Mouse (Mus musculus) heart, postnatal 25 days (tissue): ENCODE data around the gene Vmn1r209. TPM values are rescaled to one million over a fixed set of nuclear protein-coding genes. Genes with fewer than 3 reads are reported as not detected.
"Not testable (repeated sequence)": the region's sequence is repeated elsewhere in the genome, so short reads cannot be mapped to it uniquely, and the experiment has no call there.

Experiments used
- DNase-seq: peaks from one replicate; pipeline ENCODE4 v3.0.0; 2022; ENCODE audit warnings: low spot score
- intact Hi-C: fragments of 180-260 bp; cut with DNase I; formaldehyde crosslinking; loops from one replicate; pipeline ENCODE4 v1.15.1; 2025
- total RNA-seq, 2 experiments: library from RNA; stranded (reverse); gene quantifications; 2 replicates each; pipeline ENCODE4 v1.2.3; 2021

Gene Vmn1r209
- total RNA-seq = not detected

DNA sequence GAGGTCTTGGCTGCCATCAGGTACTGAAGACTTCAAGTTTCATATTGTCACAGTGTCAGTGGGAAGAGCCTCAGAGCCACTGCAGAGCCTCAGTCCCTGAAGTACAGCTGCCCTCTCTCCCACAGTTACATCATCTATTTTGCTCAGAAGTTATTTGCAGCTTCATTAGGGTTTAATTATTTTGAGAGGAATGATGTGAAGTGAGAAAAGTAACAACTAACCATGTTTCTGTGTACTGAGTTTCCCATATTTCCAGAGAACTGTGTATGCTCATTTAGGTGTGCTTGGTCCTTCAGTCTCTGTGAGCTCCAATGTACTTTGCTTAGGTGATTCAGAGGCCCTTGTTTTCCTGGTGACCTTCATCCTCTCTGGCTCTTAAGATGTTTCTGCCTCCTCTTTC, at the start of gene Vmn1r209:
TSS of gene Vmn1r209 (minus strand) at position 101 of the 400 bp plus-strand sequence.
- intact Hi-C loops, DNase-seq: not testable (repeated sequence)

GRCm38 (mm10) chr13:22857461-22857860, 48.0 kb upstream of the Vmn1r209 start, which contains the start of gene Vmn1r211:
Gene Vmn1r211 (minus strand): TSS chr13:22857561.
- DNase-seq = no peak
- intact Hi-C loops = no loop called here

DNA sequence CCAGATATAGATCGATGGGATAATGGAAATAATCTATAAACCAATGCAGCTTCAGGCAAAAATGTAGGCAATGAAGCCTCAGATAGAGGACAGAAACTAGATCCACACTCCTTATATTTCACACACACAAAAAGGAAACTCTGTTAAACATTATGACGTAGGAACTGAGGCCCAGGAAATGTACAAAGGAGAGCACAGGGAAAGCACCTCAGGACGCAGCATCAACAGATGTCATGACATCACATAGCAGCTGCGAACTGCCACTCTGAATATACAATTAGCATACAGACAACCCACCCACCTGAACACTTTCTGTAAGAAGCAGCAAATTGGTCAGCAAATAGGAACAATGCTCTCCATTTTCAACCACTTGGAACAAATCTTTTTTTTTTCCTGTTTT, 45.3 kb upstream of the Vmn1r209 start:
- DNase-seq = no peak
- intact Hi-C loops = no loop called here

DNA sequence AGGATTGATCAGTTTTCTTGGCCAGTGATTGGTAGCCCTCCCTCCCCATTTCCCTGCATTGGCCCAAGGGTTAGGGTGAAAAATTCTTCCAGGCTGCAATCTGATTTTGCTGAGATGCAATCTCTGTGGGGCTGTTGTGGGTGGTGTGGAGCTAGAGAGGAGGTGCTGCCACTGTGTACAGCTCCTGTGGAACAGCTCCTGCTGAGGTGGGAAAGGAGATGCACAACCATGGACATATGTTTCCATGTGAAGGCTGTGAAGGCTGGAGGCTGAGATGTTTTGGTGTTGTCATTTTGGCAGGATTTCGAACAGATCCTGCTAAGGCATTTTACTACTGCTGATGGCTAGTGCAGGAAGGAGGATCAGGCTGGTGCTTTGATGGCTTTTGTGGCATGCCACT, 37.3 kb upstream of the Vmn1r209 start:
- intact Hi-C loops = no loop called here
- no peak for DNase-seq

- intact Hi-C loops, DNase-seq: not testable (repeated sequence)
Observed at GRCm38 (mm10) chr13:22844304-22844703, 34.8 kb upstream of the Vmn1r209 start.

GRCm38 (mm10) chr13:22831248-22831647, 21.8 kb upstream of the Vmn1r209 start, which contains the start of gene Vmn1r210:
Gene Vmn1r210 (minus strand): TSS chr13:22831348.
- no peak for DNase-seq
- intact Hi-C loops = no loop called here

GRCm38 (mm10) chr13:22829395-22829794, 19.9 kb upstream of the Vmn1r209 start:
- DNase-seq, intact Hi-C loops: not testable (repeated sequence)

- DNase-seq, intact Hi-C loops: not testable (repeated sequence)
Observed at GRCm38 (mm10) chr13:22821601-22822000, 12.1 kb upstream of the Vmn1r209 start.

DNA sequence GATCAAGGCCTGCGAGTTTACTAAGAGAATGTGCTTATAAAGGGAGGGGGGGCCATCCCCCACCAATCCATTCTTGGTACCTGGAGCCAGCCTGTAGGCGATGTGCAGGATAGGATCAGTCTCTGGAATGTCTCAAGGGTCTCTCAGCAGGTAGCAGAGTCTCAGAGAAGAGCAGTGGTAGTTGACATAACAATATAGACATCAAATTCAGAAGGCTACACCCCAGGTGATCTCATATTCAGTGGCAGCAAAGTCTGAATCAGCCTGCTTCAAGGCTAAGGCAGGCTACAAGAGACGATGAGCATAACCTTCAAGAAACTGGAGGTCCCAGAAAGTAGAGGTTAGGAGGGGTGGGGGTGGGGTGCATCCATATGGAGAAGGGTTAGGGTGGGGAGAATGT, 21.4 kb downstream of the Vmn1r209 start:
- intact Hi-C loops = not testable (repeated sequence)

GRCm38 (mm10) chr13:22784159-22784558, 25.3 kb downstream of the Vmn1r209 start:
- intact Hi-C loops, DNase-seq: not testable (repeated sequence)

More for the DNA sequence above, 21.4 kb downstream of the Vmn1r209 start:
- not testable (repeated sequence) for DNase-seq

DNA sequence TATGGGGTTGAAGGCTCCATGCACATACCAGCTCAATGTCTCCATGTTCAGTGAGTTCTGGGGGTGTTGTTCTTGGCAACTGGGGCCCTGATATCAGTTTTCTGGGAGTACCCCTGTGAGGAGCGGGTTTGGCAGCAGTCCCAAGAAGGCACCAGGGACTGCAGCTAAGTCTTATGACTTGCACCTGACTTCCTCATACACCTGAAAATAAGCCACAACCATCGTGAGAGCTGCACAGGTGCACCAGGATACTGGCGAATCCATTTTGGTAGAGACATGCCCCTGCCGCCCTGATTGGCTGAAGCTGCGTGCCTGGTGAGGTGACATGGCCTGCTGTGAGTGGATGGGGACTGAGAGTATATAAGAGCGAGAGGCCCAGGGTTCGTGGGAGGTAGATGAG, 32.2 kb downstream of the Vmn1r209 start, which contains the start of gene Vmn1r208:
TSS of gene Vmn1r208 (minus strand) at position 101 of the 400 bp plus-strand sequence.
- DNase-seq, intact Hi-C loops: not testable (repeated sequence)

DNA sequence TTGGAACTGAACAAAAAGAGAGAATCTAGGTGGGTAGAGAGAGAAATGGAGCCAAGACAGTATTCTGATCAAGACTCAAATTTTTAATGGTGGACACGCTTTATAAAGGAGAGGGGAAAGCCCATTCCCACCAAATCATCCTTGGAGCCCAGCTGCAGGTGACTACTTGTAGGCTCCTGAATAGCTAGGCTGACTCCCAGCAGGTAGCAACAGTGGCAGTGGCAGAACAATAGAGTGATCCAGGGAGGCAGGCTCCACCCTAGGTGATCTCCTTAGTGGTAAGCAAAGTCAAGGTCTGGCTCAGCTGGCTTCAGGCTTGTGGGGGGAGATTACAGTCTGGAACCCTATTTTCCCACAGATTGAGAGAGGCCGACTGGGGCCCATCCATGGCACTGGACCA, 37.9 kb downstream of the Vmn1r209 start:
- DNase-seq, intact Hi-C loops: not testable (repeated sequence)

Other genes with a start within 250 kb of the Vmn1r209 start
- gene Vmn1r205, start 216.7 kb downstream of the Vmn1r209 start, total RNA-seq = not detected
- gene Vmn1r206, start 185.4 kb downstream of the Vmn1r209 start, total RNA-seq = not detected
- not detected for gene Vmn1r207-ps, start 80.1 kb downstream of the Vmn1r209 start, total RNA-seq
- gene Vmn1r208, start 32.3 kb downstream of the Vmn1r209 start, total RNA-seq = not detected
- gene Vmn1r210, start 21.7 kb upstream of the Vmn1r209 start, total RNA-seq = not detected
- gene Vmn1r211, start 47.9 kb upstream of the Vmn1r209 start, total RNA-seq = not detected
- not detected for gene Vmn1r212, start 74.5 kb upstream of the Vmn1r209 start, total RNA-seq
- gene Vmn1r213, start 198.0 kb upstream of the Vmn1r209 start, total RNA-seq = not detected
- not detected for gene Vmn1r214, start 220.7 kb upstream of the Vmn1r209 start, total RNA-seq